Mouse (Mus musculus) erythroblast, embryonic 14.5 days (primary cell): ENCODE data around the gene Adora1.

ENCODE experiments used
- GATA1 ChIP-seq: IDR thresholded peaks from 2 replicates; pipeline ENCODE4 v1.6.1; 2012; ENCODE audit warnings: low read length, inconsistent platforms, mixed read lengths
- TAL1 ChIP-seq: IDR thresholded peaks from 3 replicates; pipeline ENCODE4 v1.6.1; 2012; ENCODE audit warnings: low read length, inconsistent platforms, mixed read lengths

DNA sequence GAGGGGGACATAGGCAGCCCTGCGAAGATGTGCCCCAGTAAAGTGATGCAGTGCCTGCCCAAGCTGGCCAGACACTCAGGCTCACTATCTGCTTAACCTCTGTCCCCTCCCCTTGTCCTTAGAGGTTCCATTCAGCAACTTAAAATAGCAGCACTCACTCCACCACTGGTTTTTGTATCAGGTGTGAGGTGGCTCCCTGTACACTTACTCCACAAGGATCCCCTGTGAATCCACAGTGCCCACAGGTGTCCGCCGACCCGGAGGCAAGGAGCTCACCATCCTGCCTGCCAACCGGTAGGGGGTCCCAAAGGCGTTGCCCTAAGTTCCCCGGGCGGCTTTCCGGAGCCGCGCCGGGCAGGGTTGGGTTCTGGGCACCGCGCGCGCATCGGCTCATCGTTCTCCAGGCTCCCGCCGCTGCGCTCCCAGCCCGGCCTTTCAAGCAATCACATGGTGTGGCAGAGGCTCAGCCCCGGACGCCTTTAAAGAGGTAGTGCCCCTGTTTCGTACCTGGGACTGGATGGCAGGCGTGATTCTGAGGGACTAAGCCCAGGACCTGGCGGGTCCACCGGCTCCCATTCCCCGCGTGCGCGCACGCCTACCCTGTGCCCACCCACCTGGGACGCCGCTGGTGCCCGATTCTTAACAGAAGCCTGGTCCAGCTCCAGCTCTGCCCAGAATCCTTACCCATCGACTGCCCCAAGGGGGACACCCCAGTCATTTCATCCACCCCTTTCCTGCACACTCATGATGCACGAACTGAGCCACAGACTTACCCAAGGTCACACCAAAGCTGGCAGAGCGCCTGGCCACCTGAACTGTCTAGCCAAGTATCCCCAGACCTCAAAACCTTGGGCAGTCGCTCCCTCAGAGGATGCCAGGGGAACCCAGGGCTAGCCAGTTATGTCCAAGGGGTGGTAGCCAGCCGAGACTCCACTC lies 508 bp downstream of the Adora1 start:
- TF ChIP-seq TAL1 (no peak), GATA1 (no peak)
